In genomic region chr19:23862736-23863135, GRCm38 (mm10) we compare ENCODE assay signal across 11 mouse cellular contexts.
A peak's percentile ranks its signal among the peaks of the same experiment; 100 is the strongest.
DNase-seq lines count a peak whose midpoint lies in the region; ATAC-seq and TF ChIP-seq lines count a peak whose summit lies in the region.
"Had no signal": no experiment of that assay in that cellular context is flagged by ENCODE, and none has a peak within 500 bp of the region (broad histone marks: within the 10 kb centered on the region; RNA-seq: fewer than 3 reads in every experiment).

No protein-coding gene starts in this region.

- ATAC-seq in forebrain, postnatal 0 days = no peak
- ATAC-seq in forebrain, embryonic 12.5 days (ENCODE audit: low FRiP score) = no peak
- ATAC-seq in kidney, embryonic 15.5 days (replicated peaks; ENCODE audit: low FRiP score) = peak; percentile 23; the same call in 1 of the 2 replicates
- ATAC-seq in monocyte, adult 5-6 weeks (replicated peaks; ENCODE audit: insufficient number of reproducible peaks, low FRiP score, low TSS enrichment, poor library complexity, severe bottlenecking) = no peak
- ATAC-seq: intestine, embryonic 16.5 days had no signal

- H3K4me1 ChIP-seq in forebrain, postnatal 0 days (ENCODE audit: insufficient read depth) = peaks cover 15% of the 10 kb centered on the region
- peaks cover 13% of the 10 kb centered on the region for H3K4me1 ChIP-seq in forebrain, embryonic 12.5 days
- peaks cover 17% of the 10 kb centered on the region for H3K4me1 ChIP-seq in kidney, embryonic 15.5 days
- H3K4me1 ChIP-seq: lung, embryonic 15.5 days; stomach, embryonic 15.5 days had no signal

- H3K27me3 ChIP-seq in forebrain, postnatal 0 days (ENCODE audit: insufficient read depth, low read length) = no peaks in the 10 kb centered on the region
- 0 out of 2 replicates have a peak, but pooled peaks cover 4% of the 10 kb centered on the region for H3K27me3 ChIP-seq in forebrain, embryonic 12.5 days
- no peaks in the 10 kb centered on the region for H3K27me3 ChIP-seq in kidney, embryonic 15.5 days
- H3K27me3 ChIP-seq: lung, embryonic 15.5 days; stomach, embryonic 15.5 days had no signal

- no peak for DNase-seq in forebrain, postnatal 0 days
- DNase-seq in kidney, adult 18-20 months = no peak
- DNase-seq in 416B (ENCODE audit: low read depth) = peak; percentile 13
- peak; percentile 34 for DNase-seq in embryo, embryonic 11 days
- no peak for DNase-seq in cerebellum, adult 9-11 months

- H3K27ac ChIP-seq in forebrain, postnatal 0 days (ENCODE audit: low read depth, low read length) = no peak overlapping the region
- H3K27ac ChIP-seq in forebrain, embryonic 12.5 days = no peak overlapping the region
- no peak overlapping the region for H3K27ac ChIP-seq in kidney, embryonic 15.5 days
- H3K27ac ChIP-seq: lung, embryonic 15.5 days; stomach, embryonic 15.5 days had no signal

- no peaks in the 10 kb centered on the region for H3K9me3 ChIP-seq in forebrain, postnatal 0 days (ENCODE audit: low read length)
- 0 out of 2 replicates have a peak, but pooled peaks cover 4% of the 10 kb centered on the region for H3K9me3 ChIP-seq in forebrain, embryonic 12.5 days
- no peaks in the 10 kb centered on the region for H3K9me3 ChIP-seq in kidney, embryonic 15.5 days (replicated peaks)
- H3K9me3 ChIP-seq: lung, embryonic 15.5 days; stomach, embryonic 15.5 days had no signal

- no peak overlapping the region for H3K4me3 ChIP-seq in forebrain, postnatal 0 days (ENCODE audit: low read depth, low read length)
- H3K4me3 ChIP-seq in forebrain, embryonic 12.5 days (replicated peaks) = no peak overlapping the region
- H3K4me3 ChIP-seq in kidney, embryonic 15.5 days (replicated peaks) = no peak overlapping the region
- H3K4me3 ChIP-seq: lung, embryonic 15.5 days; stomach, embryonic 15.5 days had no signal

- no peaks in the 10 kb centered on the region for H3K36me3 ChIP-seq in forebrain, postnatal 0 days (ENCODE audit: insufficient read depth)
- no peaks in the 10 kb centered on the region for H3K36me3 ChIP-seq in forebrain, embryonic 12.5 days (replicated peaks)
- no peaks in the 10 kb centered on the region for H3K36me3 ChIP-seq in kidney, embryonic 15.5 days
- H3K36me3 ChIP-seq: lung, embryonic 15.5 days; stomach, embryonic 15.5 days had no signal

- no peak overlapping the region for H3K4me2 ChIP-seq in forebrain, postnatal 0 days (ENCODE audit: low read depth)
- no peak overlapping the region for H3K4me2 ChIP-seq in forebrain, embryonic 12.5 days
- H3K4me2 ChIP-seq in kidney, embryonic 15.5 days = no peak overlapping the region
- H3K4me2 ChIP-seq: lung, embryonic 15.5 days; stomach, embryonic 15.5 days had no signal

- 42% methylated on average over 4 of the region's 4 CpGs for WGBS in forebrain, postnatal 0 days
- WGBS in forebrain, embryonic 12.5 days = 43% methylated on average over 4 of the region's 4 CpGs
- WGBS in kidney, embryonic 15.5 days = 35% methylated on average over 4 of the region's 4 CpGs

- TF ChIP-seq CTCF in forebrain, postnatal 0 days (IDR thresholded peaks at IDR 0.05; ENCODE audit: low read depth) = peak; percentile 25; the same call in 1 of the 2 replicates

- no peak overlapping the region for H3K9ac ChIP-seq in forebrain, postnatal 0 days
- H3K9ac ChIP-seq in forebrain, embryonic 12.5 days = no peak overlapping the region
- no peak overlapping the region for H3K9ac ChIP-seq in kidney, embryonic 15.5 days
- H3K9ac ChIP-seq: lung, embryonic 15.5 days; stomach, embryonic 15.5 days had no signal

Comparison
In these comparisons a context has a peak if more than half of its experiments do, and no peak if none do; other contexts are left out.
1. DNase-seq: peak in 416B (single experiment) and embryo, embryonic 11 days (single experiment); none in forebrain, postnatal 0 days (single experiment), kidney, adult 18-20 months (single experiment) and cerebellum, adult 9-11 months (single experiment).